Mouse (Mus musculus): ENCODE results near the gene Tas2r144. TPM values are rescaled to one million over a fixed set of nuclear protein-coding genes. Genes with fewer than 3 reads are reported as not detected.

Gene Tas2r144
- polyA plus RNA-seq (2012; fragmentation: generic; extraction: Trizol), result not detected

DNA sequence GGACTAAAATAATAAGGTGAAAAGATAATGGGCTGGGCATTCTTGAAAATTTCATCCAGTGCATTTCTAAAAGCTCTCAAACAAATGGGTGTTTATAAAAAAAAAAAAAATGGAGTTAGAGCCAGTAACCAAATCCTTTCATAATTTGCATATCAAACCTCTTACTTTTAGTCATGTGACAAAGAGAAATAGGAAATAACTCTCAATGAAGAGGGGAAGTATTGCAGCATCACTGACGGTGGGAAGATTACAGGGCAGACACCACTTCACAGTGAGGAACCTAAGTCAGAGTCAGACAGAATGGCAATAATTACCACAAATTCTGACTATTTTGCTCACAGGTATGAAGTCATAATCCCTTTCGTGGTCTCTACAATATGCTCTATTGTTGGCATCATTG is at the start of gene Tas2r144:
Gene Tas2r144 (plus strand): TSS at position 301 of the 400 bp plus-strand sequence.
- Histone ChIP-seq H3K27me3 (ENCODE audit: control insufficient read depth, insufficient read depth, insufficient read length) (no peaks in the 10 kb centered on the region), H3K4me3 (no peak within 1 kb of the TSS), H3K79me2 (ENCODE audit: control insufficient read depth, insufficient read depth) (no peaks in the 10 kb centered on the region), H3K36me3 (ENCODE audit: control insufficient read depth, insufficient read depth) (no peaks in the 10 kb centered on the region), H3ac (ENCODE audit: control insufficient read depth, insufficient read length) (no peak within 1 kb of the TSS), H3K4me2 (ENCODE audit: low read depth) (no peak within 1 kb of the TSS)
- TF ChIP-seq E2F4 (IDR thresholded peaks at IDR 0.05; ENCODE audit: insufficient read depth) (no peak), CEBPB (IDR thresholded peaks at IDR 0.05; ENCODE audit: insufficient read depth, poor library complexity, severe bottlenecking) (no peak), TCF12 (IDR thresholded peaks at IDR 0.05; ENCODE audit: insufficient read depth, poor library complexity, severe bottlenecking) (no peak), SRF (IDR thresholded peaks at IDR 0.05; ENCODE audit: control insufficient read depth, insufficient read length, low read depth) (no peak), USF1 (IDR thresholded peaks at IDR 0.05; ENCODE audit: low read depth) (no peak), POLR2AphosphoS2 (IDR thresholded peaks at IDR 0.05; ENCODE audit: insufficient read length, low read depth) (no peak)

DNA sequence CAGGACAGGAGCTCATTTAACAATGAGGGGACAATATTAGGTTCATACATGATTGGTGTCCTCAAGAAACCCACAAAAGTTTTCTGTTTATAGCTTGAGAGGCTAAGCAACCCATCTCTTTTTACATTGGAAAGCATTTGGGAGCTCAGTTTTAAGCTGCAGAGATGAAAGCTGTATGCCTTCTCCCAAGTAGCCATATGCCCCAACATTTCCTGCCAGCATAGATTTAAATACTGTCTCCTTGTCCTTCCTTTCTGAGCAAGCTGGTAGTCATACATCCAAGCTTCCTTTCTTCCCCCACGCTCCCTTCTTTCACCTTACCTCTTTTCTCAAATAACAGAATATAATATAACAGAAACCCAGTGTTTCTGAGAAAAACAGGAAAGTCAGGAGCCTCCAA is 32.7 kb upstream of the Tas2r144 start:
- Histone ChIP-seq H3K4me3 (no peak overlapping the region), H3K36me3 (ENCODE audit: control insufficient read depth, insufficient read depth) (no peaks in the 10 kb centered on the region), H3K4me2 (ENCODE audit: low read depth) (no peak overlapping the region), H3K79me2 (ENCODE audit: control insufficient read depth, insufficient read depth) (no peaks in the 10 kb centered on the region), H3K27me3 (ENCODE audit: control insufficient read depth, insufficient read depth, insufficient read length) (no peaks in the 10 kb centered on the region), H3ac (ENCODE audit: control insufficient read depth, insufficient read length) (no peak overlapping the region)
- TF ChIP-seq REST (IDR thresholded peaks at IDR 0.05; ENCODE audit: insufficient read depth, insufficient read length) (no peak), CEBPB (IDR thresholded peaks at IDR 0.05; ENCODE audit: insufficient read depth, poor library complexity, severe bottlenecking) (no peak), TCF12 (IDR thresholded peaks at IDR 0.05; ENCODE audit: insufficient read depth, poor library complexity, severe bottlenecking) (no peak)

DNA sequence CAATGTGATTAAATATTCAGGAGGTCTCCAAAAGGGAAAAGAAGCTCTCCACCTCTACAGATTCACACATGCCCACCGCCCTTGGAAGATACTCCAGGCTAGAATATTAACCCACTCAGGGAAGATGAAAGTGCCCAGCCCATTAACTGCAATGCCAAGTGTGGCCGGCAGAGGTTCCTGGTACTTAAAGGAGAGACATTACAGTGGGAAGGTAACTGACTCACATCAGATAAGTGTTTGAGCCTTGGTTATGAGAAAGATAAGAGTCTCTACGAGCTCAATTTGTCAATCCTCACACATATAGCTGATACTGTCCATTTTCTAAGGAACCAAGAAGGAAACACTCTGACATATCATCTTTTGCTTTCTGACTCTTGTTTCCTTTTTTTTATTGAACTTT is 28.9 kb upstream of the Tas2r144 start:
- H3K4me3 ChIP-seq, result no peak overlapping the region
- H3K4me2 ChIP-seq (ENCODE audit: low read depth), result no peak overlapping the region
- H3K36me3 ChIP-seq (ENCODE audit: control insufficient read depth, insufficient read depth), result no peaks in the 10 kb centered on the region
- H3ac ChIP-seq (ENCODE audit: control insufficient read depth, insufficient read length), result no peak overlapping the region
- no peaks in the 10 kb centered on the region for H3K27me3 ChIP-seq (ENCODE audit: control insufficient read depth, insufficient read depth, insufficient read length)
- H3K79me2 ChIP-seq (ENCODE audit: control insufficient read depth, insufficient read depth), result no peaks in the 10 kb centered on the region
- TF ChIP-seq TCF12 (IDR thresholded peaks at IDR 0.05; ENCODE audit: insufficient read depth, poor library complexity, severe bottlenecking) (no peak), TCF3 (IDR thresholded peaks at IDR 0.05; ENCODE audit: insufficient read length, low read depth) (no peak), E2F4 (IDR thresholded peaks at IDR 0.05; ENCODE audit: insufficient read depth) (no peak), MYOD1 (IDR thresholded peaks at IDR 0.05; ENCODE audit: control insufficient read depth in 1 of 3, insufficient read length in 2 of 3, low read depth in 2 of 3) (no peak), USF1 (IDR thresholded peaks at IDR 0.05; ENCODE audit: low read depth) (no peak), CEBPB (IDR thresholded peaks at IDR 0.05; ENCODE audit: insufficient read depth, poor library complexity, severe bottlenecking) (no peak), MAX (IDR thresholded peaks at IDR 0.05; ENCODE audit: low read depth) (no peak), SRF (IDR thresholded peaks at IDR 0.05; ENCODE audit: control insufficient read depth, insufficient read length, low read depth) (no peak), MYOG (IDR thresholded peaks at IDR 0.05; ENCODE audit: control insufficient read depth in 1 of 3, insufficient read depth in 1 of 3, insufficient read length in 2 of 3, low read depth in 2 of 3) (no peak), POLR2AphosphoS2 (IDR thresholded peaks at IDR 0.05; ENCODE audit: insufficient read length, low read depth) (no peak), REST (IDR thresholded peaks at IDR 0.05; ENCODE audit: insufficient read depth, insufficient read length) (no peak), POLR2A (IDR thresholded peaks at IDR 0.05; ENCODE audit: insufficient read length, low read depth) (no peak)

- no peaks in the 10 kb centered on the region for H3K36me3 ChIP-seq (ENCODE audit: control insufficient read depth, insufficient read depth)
- H3K4me3 ChIP-seq, result no peak overlapping the region
- H3K4me2 ChIP-seq (ENCODE audit: low read depth), result no peak overlapping the region
- no peak for TF ChIP-seq USF1 (IDR thresholded peaks at IDR 0.05; ENCODE audit: low read depth)
- TF ChIP-seq TCF3 (IDR thresholded peaks at IDR 0.05; ENCODE audit: insufficient read length, low read depth), result no peak
- TF ChIP-seq POLR2AphosphoS2 (IDR thresholded peaks at IDR 0.05; ENCODE audit: insufficient read length, low read depth), result no peak
- TF ChIP-seq E2F4 (IDR thresholded peaks at IDR 0.05; ENCODE audit: insufficient read depth), result no peak
- TF ChIP-seq TCF12 (IDR thresholded peaks at IDR 0.05; ENCODE audit: insufficient read depth, poor library complexity, severe bottlenecking), result no peak
- TF ChIP-seq CEBPB (IDR thresholded peaks at IDR 0.05; ENCODE audit: insufficient read depth, poor library complexity, severe bottlenecking), result no peak
- TF ChIP-seq SRF (IDR thresholded peaks at IDR 0.05; ENCODE audit: control insufficient read depth, insufficient read length, low read depth), result no peak
- TF ChIP-seq POLR2A (IDR thresholded peaks at IDR 0.05; ENCODE audit: insufficient read length, low read depth), result no peak
- TF ChIP-seq REST (IDR thresholded peaks at IDR 0.05; ENCODE audit: insufficient read depth, insufficient read length), result no peak
- TF ChIP-seq MYOG (IDR thresholded peaks at IDR 0.05; ENCODE audit: control insufficient read depth in 1 of 3, insufficient read depth in 1 of 3, insufficient read length in 2 of 3, low read depth in 2 of 3), result no peak
- no peak for TF ChIP-seq MYOD1 (IDR thresholded peaks at IDR 0.05; ENCODE audit: control insufficient read depth in 1 of 3, insufficient read length in 2 of 3, low read depth in 2 of 3)
- no peak for TF ChIP-seq MAX (IDR thresholded peaks at IDR 0.05; ENCODE audit: low read depth)
- no peaks in the 10 kb centered on the region for H3K27me3 ChIP-seq (ENCODE audit: control insufficient read depth, insufficient read depth, insufficient read length)
- H3ac ChIP-seq (ENCODE audit: control insufficient read depth, insufficient read length), result no peak overlapping the region
- no peaks in the 10 kb centered on the region for H3K79me2 ChIP-seq (ENCODE audit: control insufficient read depth, insufficient read depth)
These were observed 17.4 kb upstream of the Tas2r144 start for GRCm38 (mm10) chr6:42197710-42198109.

GRCm38 (mm10) chr6:42199498-42199897 is 15.6 kb upstream of the Tas2r144 start:
- H3K4me3 ChIP-seq, result no peak overlapping the region
- TF ChIP-seq USF1 (IDR thresholded peaks at IDR 0.05; ENCODE audit: low read depth), result no peak
- TF ChIP-seq MYOD1 (IDR thresholded peaks at IDR 0.05; ENCODE audit: control insufficient read depth in 1 of 3, insufficient read length in 2 of 3, low read depth in 2 of 3), result no peak
- TF ChIP-seq TCF12 (IDR thresholded peaks at IDR 0.05; ENCODE audit: insufficient read depth, poor library complexity, severe bottlenecking), result no peak
- TF ChIP-seq POLR2A (IDR thresholded peaks at IDR 0.05; ENCODE audit: insufficient read length, low read depth), result no peak
- no peak for TF ChIP-seq MAX (IDR thresholded peaks at IDR 0.05; ENCODE audit: low read depth)
- no peak for TF ChIP-seq E2F4 (IDR thresholded peaks at IDR 0.05; ENCODE audit: insufficient read depth)
- no peak for TF ChIP-seq POLR2AphosphoS2 (IDR thresholded peaks at IDR 0.05; ENCODE audit: insufficient read length, low read depth)
- TF ChIP-seq REST (IDR thresholded peaks at IDR 0.05; ENCODE audit: insufficient read depth, insufficient read length), result no peak
- no peak for TF ChIP-seq SRF (IDR thresholded peaks at IDR 0.05; ENCODE audit: control insufficient read depth, insufficient read length, low read depth)
- H3K79me2 ChIP-seq (ENCODE audit: control insufficient read depth, insufficient read depth), result no peaks in the 10 kb centered on the region
- H3K27me3 ChIP-seq (ENCODE audit: control insufficient read depth, insufficient read depth, insufficient read length), result no peaks in the 10 kb centered on the region
- no peak overlapping the region for H3K4me2 ChIP-seq (ENCODE audit: low read depth)
- no peak overlapping the region for H3ac ChIP-seq (ENCODE audit: control insufficient read depth, insufficient read length)
- no peaks in the 10 kb centered on the region for H3K36me3 ChIP-seq (ENCODE audit: control insufficient read depth, insufficient read depth)

Data from myocyte (in vitro differentiated cells).